Mouse (Mus musculus) forebrain, embryonic 12.5 days (tissue): ENCODE measurements at regions not wholly inside any gene's neighbourhood (a gene's known extent, or its start where the extent isn't known, plus 50 kb on each side); places are given as distances from the start of the nearest gene placed in this dataset.
"Not testable (repeated sequence)": the region's sequence is repeated elsewhere in the genome, so short reads cannot be mapped to it uniquely, and the experiment has no call there.

Experiments
- ATAC-seq: fragments of 200-750 bp; cut with Nextera tagmentation; 2 replicates; pipeline ENCODE4 v1.8.0; 2017; ENCODE audit warnings: moderate TSS enrichment; ENCODE audit not compliant: low FRiP score
- H3K27ac ChIP-seq: fragments of 300-500 bp; sonication (generic); 2 replicates; pipeline ENCODE4 v1.5.1; 2016; ENCODE audit warnings: mild to moderate bottlenecking
- H3K27me3 ChIP-seq: fragments of 300-500 bp; sonication (generic); 2 replicates; pipeline ENCODE4 v1.6.1; 2016; ENCODE audit warnings: mild to moderate bottlenecking
- H3K36me3 ChIP-seq: fragments of 300-500 bp; sonication (generic); replicated peaks from 2 replicates; pipeline ENCODE4 v1.6.1; 2016; ENCODE audit warnings: mild to moderate bottlenecking
- H3K4me1 ChIP-seq: fragments of 300-500 bp; sonication (generic); 2 replicates; pipeline ENCODE4 v1.6.1; 2016
- H3K4me2 ChIP-seq: fragments of 300-500 bp; sonication (generic); 2 replicates; pipeline ENCODE4 v1.6.1; 2016; ENCODE audit warnings: mild to moderate bottlenecking, moderate library complexity
- H3K4me3 ChIP-seq: fragments of 300-500 bp; sonication (generic); replicated peaks from 2 replicates; pipeline ENCODE4 v1.5.1; 2016; ENCODE audit warnings: mild to moderate bottlenecking
- H3K9ac ChIP-seq: fragments of 300-500 bp; sonication (generic); 2 replicates; pipeline ENCODE4 v1.6.1; 2016; ENCODE audit warnings: mild to moderate bottlenecking
- H3K9me3 ChIP-seq: fragments of 300-500 bp; sonication (generic); 2 replicates; pipeline ENCODE4 v1.6.1; 2016
- WGBS: fragments of 180-500 bp; shearing (Covaris S2); methylation state at CpG from one replicate; pipeline ENCODE4 v1.1.7; 2016; 5-methylcytosine and 5-hydroxymethylcytosine counted together

DNA sequence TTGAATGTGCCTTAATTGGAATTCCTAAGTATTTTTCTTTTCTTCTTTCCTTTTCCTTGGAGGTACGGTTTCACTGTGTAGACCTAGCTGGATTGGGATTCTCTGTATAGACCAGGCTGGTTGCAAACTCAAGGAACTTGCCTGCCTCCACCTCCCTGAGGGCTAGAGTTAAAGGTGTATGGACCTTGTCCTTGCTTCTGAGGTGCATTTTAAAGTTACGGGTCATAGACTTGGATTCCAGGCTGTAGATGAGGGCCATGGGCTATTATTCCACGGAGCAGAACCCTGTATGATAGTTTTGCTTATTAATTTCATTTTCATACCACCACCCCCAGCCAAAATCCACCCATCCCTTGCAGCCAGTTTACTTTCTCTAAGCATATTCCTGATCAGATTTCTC, 50.7 kb upstream of the Wdr26 start:
- ATAC-seq, result no peak
- H3K27me3 ChIP-seq, result peaks cover 6% of the 10 kb centered on the region; the same call in 1 of the 2 replicates
- no peak overlapping the region for H3K27ac ChIP-seq
- 86% methylated on average over 3 of the region's 3 CpGs for WGBS
- no peak overlapping the region for H3K9ac ChIP-seq
- no peak overlapping the region for H3K4me2 ChIP-seq
- peaks cover 23% of the 10 kb centered on the region for H3K4me1 ChIP-seq
- H3K36me3 ChIP-seq, result no peaks in the 10 kb centered on the region
- H3K4me3 ChIP-seq, result no peak overlapping the region
- H3K9me3 ChIP-seq, result no peaks in the 10 kb centered on the region

GRCm38 (mm10) chr1:181263216-181263615, 51.4 kb upstream of the Wdr26 start:
- Histone ChIP-seq H3K27me3 (0 out of 2 replicates have a peak, but pooled peaks cover under 1% of the 10 kb centered on the region), H3K4me1 (peaks cover 23% of the 10 kb centered on the region), H3K4me3 (no peak overlapping the region), H3K27ac (no peak overlapping the region), H3K4me2 (no peak overlapping the region), H3K9me3 (no peaks in the 10 kb centered on the region), H3K36me3 (no peaks in the 10 kb centered on the region), H3K9ac (no peak overlapping the region)
- 92% methylated on average over 10 of the region's 10 CpGs for WGBS
- ATAC-seq, result no peak

DNA sequence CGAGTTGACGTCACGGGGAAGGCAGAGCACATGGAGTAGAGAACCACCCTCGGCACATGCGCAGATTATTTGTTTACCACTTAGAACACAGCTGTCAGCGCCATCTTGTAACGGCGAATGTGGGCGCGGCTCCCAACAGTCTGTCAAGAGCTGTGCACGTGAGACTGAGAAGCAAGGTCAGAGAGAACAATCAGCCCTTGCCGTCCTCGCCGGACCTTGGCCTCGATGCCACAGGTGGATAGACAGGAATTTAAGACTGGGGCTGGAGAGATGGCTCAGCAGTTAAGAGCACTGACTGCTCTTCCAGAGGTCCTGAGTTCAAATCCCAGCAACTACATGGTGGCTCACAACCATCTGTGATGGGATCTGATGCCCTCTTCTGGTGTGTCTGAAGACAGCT, 58.7 kb upstream of the Wdr26 start:
- H3K4me1 ChIP-seq, ATAC-seq, H3K36me3 ChIP-seq, H3K27ac ChIP-seq, H3K27me3 ChIP-seq, H3K4me3 ChIP-seq, H3K9me3 ChIP-seq, H3K9ac ChIP-seq, H3K4me2 ChIP-seq: not testable (repeated sequence)
- 98% methylated on average over 12 of the region's 15 CpGs for WGBS

DNA sequence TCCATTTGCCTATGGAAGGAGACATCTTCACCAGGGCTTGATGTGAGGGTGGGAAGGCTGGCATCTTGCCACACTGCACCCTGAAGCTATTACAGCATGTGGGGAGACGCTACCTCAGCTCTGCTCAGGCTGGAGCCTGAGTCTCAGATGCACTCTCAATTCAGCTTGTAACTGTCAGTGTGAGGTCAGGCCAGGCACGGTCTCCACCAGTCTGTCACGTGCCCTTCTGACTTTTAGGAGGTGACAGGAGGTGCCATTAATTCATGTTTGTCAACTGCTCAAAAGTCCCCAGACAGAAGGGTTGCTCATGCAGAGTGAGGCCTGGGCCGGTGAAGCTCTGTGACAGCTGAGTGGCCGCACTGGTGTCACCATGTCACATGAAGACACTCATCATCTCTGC, 59.4 kb upstream of the Wdr26 start:
- H3K4me2 ChIP-seq, result no peak overlapping the region
- WGBS, result 91% methylated on average over 5 of the region's 5 CpGs
- H3K4me1 ChIP-seq, result peaks cover 7% of the 10 kb centered on the region
- H3K27ac ChIP-seq, result no peak overlapping the region
- no peak for ATAC-seq
- no peak overlapping the region for H3K9ac ChIP-seq
- H3K9me3 ChIP-seq, result no peaks in the 10 kb centered on the region
- H3K4me3 ChIP-seq, result no peak overlapping the region
- H3K27me3 ChIP-seq, result 0 out of 2 replicates have a peak, but pooled peaks cover 4% of the 10 kb centered on the region
- H3K36me3 ChIP-seq, result no peaks in the 10 kb centered on the region

- H3K27me3 ChIP-seq, result 0 out of 2 replicates have a peak, but pooled peaks cover 4% of the 10 kb centered on the region
- H3K27ac ChIP-seq, result no peak overlapping the region
- H3K9ac ChIP-seq, result no peak overlapping the region
- ATAC-seq, result no peak
- peaks cover 7% of the 10 kb centered on the region for H3K4me1 ChIP-seq
- H3K4me3 ChIP-seq, result no peak overlapping the region
- WGBS, result 93% methylated on average over 6 of the region's 6 CpGs
- no peak overlapping the region for H3K4me2 ChIP-seq
- H3K36me3 ChIP-seq, result no peaks in the 10 kb centered on the region
- no peaks in the 10 kb centered on the region for H3K9me3 ChIP-seq
These were observed 60.0 kb upstream of the Wdr26 start for GRCm38 (mm10) chr1:181271821-181272220.

DNA sequence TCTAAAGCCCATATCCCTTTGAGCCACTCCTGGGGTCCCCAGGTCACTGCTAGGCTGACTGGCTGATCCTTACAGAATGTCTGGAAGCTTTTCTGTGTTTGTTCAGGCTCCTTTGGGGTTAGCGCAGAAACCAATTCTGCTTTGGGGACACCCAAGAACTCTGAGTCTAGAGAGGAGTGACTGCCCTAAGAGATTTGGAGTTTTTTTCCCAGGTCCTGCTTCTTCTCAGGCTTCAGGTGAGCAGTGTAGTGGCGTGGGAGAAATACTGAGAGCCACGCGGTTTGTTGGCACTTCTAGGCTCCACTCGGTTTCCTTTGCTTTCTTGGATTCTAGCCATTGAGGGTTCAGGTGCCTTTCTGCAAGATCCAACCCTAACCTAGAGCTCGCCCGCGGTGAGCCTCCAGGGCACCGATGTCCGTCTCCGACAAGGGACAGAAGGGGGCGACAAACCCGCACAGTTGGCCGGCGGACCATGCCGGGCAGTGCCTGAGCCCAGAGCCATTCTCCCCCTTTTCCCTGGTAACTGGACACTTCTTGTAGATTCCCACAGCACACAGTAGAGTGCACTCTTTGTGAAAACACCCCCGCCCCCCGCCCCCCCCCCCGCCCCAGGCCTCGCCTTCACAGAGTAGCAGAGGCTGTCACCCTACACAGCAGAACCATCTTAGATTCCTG, 61.0 kb upstream of the Wdr26 start:
- Histone ChIP-seq H3K36me3 (no peaks in the 10 kb centered on the region), H3K27me3 (0 out of 2 replicates have a peak, but pooled peaks cover 4% of the 10 kb centered on the region), H3K9ac (no peak overlapping the region), H3K4me3 (no peak overlapping the region), H3K9me3 (no peaks in the 10 kb centered on the region), H3K4me1 (peaks cover 7% of the 10 kb centered on the region), H3K4me2 (0 out of 2 replicates have a peak overlapping the region, but pooled peaks have one; percentile 17), H3K27ac (no peak overlapping the region)
- 7% methylated on average over 20 of the region's 20 CpGs for WGBS
- peak; percentile 93 for ATAC-seq

DNA sequence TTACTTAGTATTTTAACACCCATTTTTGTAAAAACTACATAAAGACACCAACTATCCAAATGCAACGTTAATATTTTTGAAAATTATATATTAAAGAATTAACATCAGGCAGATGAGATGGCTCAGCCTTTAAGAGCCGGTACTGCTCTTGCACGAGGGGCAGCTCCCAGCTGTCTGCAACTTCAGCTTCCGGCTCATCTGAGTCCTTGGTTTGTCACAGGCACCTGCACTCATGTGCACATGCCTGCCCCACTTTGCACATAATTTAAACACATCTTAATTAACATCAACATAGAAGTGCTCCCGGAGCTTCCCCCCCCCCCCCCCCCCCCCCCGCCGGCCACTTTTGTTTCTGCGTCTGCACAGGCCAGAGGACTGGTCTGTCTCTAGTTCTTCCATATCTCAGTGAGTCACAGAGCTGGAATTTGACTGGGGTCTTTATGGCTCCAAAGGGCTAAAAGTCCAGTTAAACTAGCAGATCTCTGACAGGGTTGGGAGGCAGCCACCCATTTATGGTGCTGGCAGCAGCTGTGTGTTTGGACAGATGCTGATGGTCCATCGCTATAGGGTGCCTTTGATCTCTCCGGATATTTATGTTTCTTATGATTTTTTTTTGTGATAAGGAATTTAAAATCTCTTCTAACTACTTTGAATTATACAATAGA, 61.9 kb upstream of the Wdr26 start:
- Histone ChIP-seq H3K4me2 (no peak overlapping the region), H3K36me3 (no peaks in the 10 kb centered on the region), H3K4me3 (no peak overlapping the region), H3K9me3 (no peaks in the 10 kb centered on the region), H3K9ac (no peak overlapping the region), H3K27me3 (0 out of 2 replicates have a peak, but pooled peaks cover 4% of the 10 kb centered on the region), H3K4me1 (peaks cover 7% of the 10 kb centered on the region), H3K27ac (no peak overlapping the region)
- 51% methylated on average over 6 of the region's 10 CpGs for WGBS
- no peak for ATAC-seq

DNA sequence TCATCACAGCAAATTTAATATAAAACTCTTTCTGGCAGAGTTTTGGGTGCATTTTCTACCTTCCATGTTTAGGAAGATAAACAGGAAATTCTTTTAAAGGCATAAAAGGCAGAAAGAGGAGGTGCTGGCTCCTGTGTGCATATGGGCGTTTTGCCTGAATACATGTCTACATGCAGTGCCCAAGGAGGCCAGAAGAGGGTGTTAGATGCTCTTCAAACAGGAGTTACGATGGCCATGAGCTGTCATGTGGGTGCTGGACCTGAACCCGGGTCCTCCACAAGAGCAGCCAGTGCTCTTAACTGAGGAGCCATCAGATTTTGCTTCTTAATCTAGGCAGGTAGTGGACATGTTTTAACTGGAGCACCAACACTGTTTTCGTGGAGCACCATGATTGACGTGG, 69.0 kb upstream of the Wdr26 start:
- no peaks in the 10 kb centered on the region for H3K9me3 ChIP-seq
- 85% methylated on average over 5 of the region's 5 CpGs for WGBS
- no peak for ATAC-seq
- no peaks in the 10 kb centered on the region for H3K27me3 ChIP-seq
- no peaks in the 10 kb centered on the region for H3K36me3 ChIP-seq
- no peaks in the 10 kb centered on the region for H3K4me1 ChIP-seq
- H3K4me3 ChIP-seq, result no peak overlapping the region
- no peak overlapping the region for H3K9ac ChIP-seq
- no peak overlapping the region for H3K27ac ChIP-seq
- H3K4me2 ChIP-seq, result no peak overlapping the region

- H3K9me3 ChIP-seq, H3K4me3 ChIP-seq, H3K27me3 ChIP-seq, H3K27ac ChIP-seq, H3K9ac ChIP-seq, ATAC-seq, H3K4me1 ChIP-seq, H3K4me2 ChIP-seq, H3K36me3 ChIP-seq: not testable (repeated sequence)
- WGBS, result 92% methylated on average over 8 of the region's 8 CpGs
These were observed 69.4 kb upstream of the Cnih3 start for GRCm38 (mm10) chr1:181282986-181283385.

- H3K4me1 ChIP-seq, H3K27ac ChIP-seq, H3K9me3 ChIP-seq, H3K36me3 ChIP-seq, H3K9ac ChIP-seq, H3K27me3 ChIP-seq, ATAC-seq, H3K4me2 ChIP-seq, H3K4me3 ChIP-seq: not testable (repeated sequence)
- WGBS, result 87% methylated on average over 8 of the region's 8 CpGs
These were observed 68.9 kb upstream of the Cnih3 start for GRCm38 (mm10) chr1:181283539-181283938.

DNA sequence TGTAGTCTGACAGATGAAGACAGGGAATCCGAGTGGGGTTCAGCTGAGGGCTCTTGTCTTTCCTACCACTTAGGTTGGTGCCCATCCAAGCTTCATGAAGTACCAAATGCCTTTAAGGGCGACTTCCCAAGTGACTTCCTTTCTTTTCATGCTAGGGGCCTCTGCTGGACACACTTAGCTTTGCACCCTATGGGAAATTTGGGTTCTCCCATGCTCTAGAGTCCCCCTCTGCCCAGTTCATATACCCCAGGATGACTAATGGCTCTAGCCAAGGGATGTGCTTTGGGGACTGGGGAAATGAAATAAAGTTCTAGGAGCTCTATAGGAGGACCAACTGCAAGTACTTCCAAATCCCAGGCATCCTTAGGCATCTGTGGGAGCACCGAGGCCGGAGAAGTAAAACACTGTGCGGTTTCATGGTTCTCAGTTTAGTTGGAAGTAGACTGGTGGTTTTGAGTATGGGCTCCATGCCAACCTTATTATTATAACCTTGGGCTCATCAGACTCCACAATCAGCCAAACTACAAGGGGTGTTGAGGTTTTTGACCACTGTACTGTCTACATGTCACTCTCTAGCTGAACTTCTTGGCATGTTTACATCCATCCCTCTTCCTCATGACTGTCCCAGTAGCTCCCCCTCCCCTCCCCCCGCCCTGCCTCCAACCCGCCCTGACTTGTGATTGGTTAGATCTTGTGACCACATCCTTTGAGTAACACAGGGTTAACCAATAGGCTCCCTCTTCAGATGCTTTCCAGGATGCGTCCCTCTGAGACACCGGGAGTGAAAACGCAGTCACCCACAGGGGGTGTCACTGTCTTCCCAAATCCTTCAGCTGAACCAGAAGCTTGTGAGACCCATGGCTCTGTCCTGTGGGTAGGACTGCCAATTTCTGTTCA, 67.9 kb upstream of the Cnih3 start:
- H3K9ac ChIP-seq, result no peak overlapping the region
- H3K4me2 ChIP-seq, result no peak overlapping the region
- H3K9me3 ChIP-seq, result no peaks in the 10 kb centered on the region
- H3K36me3 ChIP-seq, result no peaks in the 10 kb centered on the region
- H3K27ac ChIP-seq, result no peak overlapping the region
- WGBS, result 77% methylated on average over 10 of the region's 10 CpGs
- no peak for ATAC-seq
- H3K27me3 ChIP-seq, result no peaks in the 10 kb centered on the region
- no peaks in the 10 kb centered on the region for H3K4me1 ChIP-seq
- H3K4me3 ChIP-seq, result no peak overlapping the region

DNA sequence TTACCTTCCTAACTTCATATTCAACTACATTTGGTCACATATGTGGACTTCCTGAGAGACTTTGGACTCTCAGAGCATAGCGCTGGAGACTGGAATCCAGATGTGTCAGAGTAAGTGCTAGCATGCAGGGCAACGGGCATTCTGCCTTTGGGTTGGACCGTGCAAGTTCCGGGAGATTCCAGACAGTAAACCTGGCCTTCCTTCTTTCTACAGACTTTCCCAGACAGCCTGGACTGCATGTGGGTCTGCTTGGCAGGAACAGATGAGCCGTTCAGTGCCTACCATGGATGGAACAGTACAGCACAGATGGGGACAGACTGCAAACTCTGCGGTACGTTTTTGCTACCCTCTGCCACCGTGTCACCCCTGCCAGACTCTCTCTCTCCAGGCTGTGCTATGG, 66.8 kb upstream of the Cnih3 start:
- no peak for ATAC-seq
- 92% methylated on average over 8 of the region's 8 CpGs for WGBS
- no peaks in the 10 kb centered on the region for H3K9me3 ChIP-seq
- H3K27me3 ChIP-seq, result no peaks in the 10 kb centered on the region
- H3K4me1 ChIP-seq, result no peaks in the 10 kb centered on the region
- H3K4me2 ChIP-seq, result no peak overlapping the region
- no peak overlapping the region for H3K27ac ChIP-seq
- H3K36me3 ChIP-seq, result no peaks in the 10 kb centered on the region
- H3K9ac ChIP-seq, result no peak overlapping the region
- H3K4me3 ChIP-seq, result no peak overlapping the region
